Mouse (Mus musculus) midbrain, embryonic 10.5 days (tissue): ENCODE results near the gene Mrpl58. TPM values are rescaled to one million over a fixed set of nuclear protein-coding genes. Genes with fewer than 3 reads are reported as not detected.
A peak's percentile ranks its signal among the peaks of the same experiment; 100 is the strongest.

Experiments
- DNase-seq: peaks from one replicate; pipeline ENCODE4 v3.0.0-alpha.2; 2017; ENCODE audit warnings: low spot score
- H3K27ac ChIP-seq: fragments of 300-500 bp; sonication (generic); replicated peaks from 2 replicates; pipeline ENCODE4 v1.5.1; 2016; ENCODE audit warnings: mild to moderate bottlenecking
- H3K27me3 ChIP-seq: fragments of 300-500 bp; sonication (generic); 2 replicates; pipeline ENCODE4 v1.6.1; 2016; ENCODE audit warnings: low read depth, mild to moderate bottlenecking; ENCODE audit not compliant: poor library complexity, severe bottlenecking
- H3K36me3 ChIP-seq: fragments of 300-500 bp; sonication (generic); 2 replicates; pipeline ENCODE4 v1.6.1; 2016; ENCODE audit warnings: mild to moderate bottlenecking, moderate library complexity
- H3K4me1 ChIP-seq: fragments of 300-500 bp; sonication (generic); 2 replicates; pipeline ENCODE4 v1.6.1; 2016
- H3K4me3 ChIP-seq: fragments of 300-500 bp; sonication (generic); 2 replicates; pipeline ENCODE4 v1.5.1; 2016; ENCODE audit warnings: mild to moderate bottlenecking, moderate library complexity
- H3K9me3 ChIP-seq: fragments of 300-500 bp; sonication (generic); replicated peaks from 2 replicates; pipeline ENCODE4 v1.6.1; 2016; ENCODE audit warnings: mild to moderate bottlenecking
- WGBS: fragments of 180-500 bp; shearing (Covaris S2); methylation state at CpG from one replicate; pipeline ENCODE4 v1.1.7; 2016; 5-methylcytosine and 5-hydroxymethylcytosine counted together
- polyA plus RNA-seq: library from polyadenylated mRNA; unstranded; fragments of >200 nt; fragmentation: Nextera tagmentation; extraction: Ambion mirVana; gene quantifications from 2 replicates; pipeline ENCODE4 v1.2.1, GENCODE M21; 2016

Mrpl58 gene
- polyA plus RNA-seq, 1 experiment from 2014 or later = 256 TPM

GRCm38 (mm10) chr11:115420336-115421190, 17.0 kb downstream of the Mrpl58 start:
- Histone ChIP-seq H3K4me1 (peaks cover 36% of the 10 kb centered on the region), H3K4me3 (peak overlapping the region; percentile 98), H3K27ac (peak overlapping the region; percentile 98), H3K27me3 (no peaks in the 10 kb centered on the region), H3K36me3 (peaks cover 58% of the 10 kb centered on the region), H3K9me3 (no peaks in the 10 kb centered on the region)
- WGBS = 4% methylated on average over 39 of the region's 45 CpGs
- peak; percentile 73 for DNase-seq

GRCm38 (mm10) chr11:115421328-115421727, 17.8 kb downstream of the Mrpl58 start:
- no peaks in the 10 kb centered on the region for H3K27me3 ChIP-seq
- 90% methylated on average over 1 of the region's 1 CpGs for WGBS
- no peak for DNase-seq
- no peaks in the 10 kb centered on the region for H3K9me3 ChIP-seq
- H3K36me3 ChIP-seq = peaks cover 58% of the 10 kb centered on the region
- peaks cover 36% of the 10 kb centered on the region for H3K4me1 ChIP-seq
- peak overlapping the region; percentile 98 for H3K4me3 ChIP-seq
- H3K27ac ChIP-seq = no peak overlapping the region

- no peaks in the 10 kb centered on the region for H3K27me3 ChIP-seq
- H3K4me3 ChIP-seq = peak overlapping the region; percentile 2; the same call in 1 of the 2 replicates
- H3K27ac ChIP-seq = no peak overlapping the region
- peaks cover 36% of the 10 kb centered on the region for H3K4me1 ChIP-seq
- DNase-seq = no peak
- WGBS = 90% methylated on average over 16 of the region's 16 CpGs
- H3K36me3 ChIP-seq = peaks cover 58% of the 10 kb centered on the region
- H3K9me3 ChIP-seq = no peaks in the 10 kb centered on the region
Measured at GRCm38 (mm10) chr11:115421972-115422371, 18.4 kb downstream of the Mrpl58 start.

- H3K4me1 ChIP-seq = peaks cover 40% of the 10 kb centered on the region
- peaks cover 54% of the 10 kb centered on the region for H3K36me3 ChIP-seq
- 87% methylated on average over 3 of the region's 3 CpGs for WGBS
Measured at GRCm38 (mm10) chr11:115423091-115423490, 19.5 kb downstream of the Mrpl58 start.

GRCm38 (mm10) chr11:115424666-115425065, 21.1 kb downstream of the Mrpl58 start:
- 84% methylated on average over 7 of the region's 7 CpGs for WGBS
- Histone ChIP-seq H3K4me3 (no peak overlapping the region), H3K36me3 (peaks cover 66% of the 10 kb centered on the region), H3K9me3 (no peaks in the 10 kb centered on the region), H3K4me1 (peaks cover 35% of the 10 kb centered on the region), H3K27me3 (no peaks in the 10 kb centered on the region), H3K27ac (no peak overlapping the region)
- no peak for DNase-seq

More at GRCm38 (mm10) chr11:115423091-115423490, 19.5 kb downstream of the Mrpl58 start:
- Histone ChIP-seq H3K4me3 (no peak overlapping the region), H3K9me3 (no peaks in the 10 kb centered on the region), H3K27me3 (no peaks in the 10 kb centered on the region), H3K27ac (no peak overlapping the region)
- no peak for DNase-seq

GRCm38 (mm10) chr11:115425671-115426070, 22.1 kb downstream of the Mrpl58 start:
- Histone ChIP-seq H3K9me3 (no peaks in the 10 kb centered on the region), H3K27me3 (no peaks in the 10 kb centered on the region), H3K4me1 (peaks cover 32% of the 10 kb centered on the region), H3K36me3 (peaks cover 76% of the 10 kb centered on the region), H3K4me3 (no peak overlapping the region), H3K27ac (no peak overlapping the region)
- no peak for DNase-seq
- WGBS = 91% methylated on average over 6 of the region's 6 CpGs

- Histone ChIP-seq H3K4me3 (peak overlapping the region; percentile 16; the same call in 1 of the 2 replicates), H3K4me1 (peaks cover 17% of the 10 kb centered on the region), H3K27ac (peak overlapping the region; percentile 78), H3K36me3 (peaks cover 88% of the 10 kb centered on the region), H3K9me3 (no peaks in the 10 kb centered on the region), H3K27me3 (no peaks in the 10 kb centered on the region)
- DNase-seq = peak; percentile 83
- 34% methylated on average over 20 of the region's 20 CpGs for WGBS
Measured at GRCm38 (mm10) chr11:115427482-115428331, 24.2 kb downstream of the Mrpl58 start.

GRCm38 (mm10) chr11:115429307-115429706, 25.8 kb downstream of the Mrpl58 start:
- 87% methylated on average over 7 of the region's 7 CpGs for WGBS
- Histone ChIP-seq H3K4me3 (no peak overlapping the region), H3K27ac (no peak overlapping the region), H3K4me1 (peaks cover 17% of the 10 kb centered on the region), H3K36me3 (peaks cover 84% of the 10 kb centered on the region), H3K27me3 (no peaks in the 10 kb centered on the region), H3K9me3 (no peaks in the 10 kb centered on the region)
- DNase-seq = no peak

- DNase-seq = no peak
- peaks cover 71% of the 10 kb centered on the region for H3K36me3 ChIP-seq
- H3K9me3 ChIP-seq = no peaks in the 10 kb centered on the region
- no peak overlapping the region for H3K4me3 ChIP-seq
- H3K4me1 ChIP-seq = peaks cover 25% of the 10 kb centered on the region
- H3K27me3 ChIP-seq = peaks cover 10% of the 10 kb centered on the region
- no peak overlapping the region for H3K27ac ChIP-seq
- WGBS = 92% methylated on average over 6 of the region's 6 CpGs
Measured at GRCm38 (mm10) chr11:115430561-115430960, 27.0 kb downstream of the Mrpl58 start.

GRCm38 (mm10) chr11:115432814-115433213, 29.3 kb downstream of the Mrpl58 start:
- no peaks in the 10 kb centered on the region for H3K9me3 ChIP-seq
- DNase-seq = no peak
- WGBS = 85% methylated on average over 4 of the region's 4 CpGs
- H3K27me3 ChIP-seq = peaks cover 10% of the 10 kb centered on the region
- peaks cover 30% of the 10 kb centered on the region for H3K4me1 ChIP-seq
- no peak overlapping the region for H3K4me3 ChIP-seq
- H3K27ac ChIP-seq = no peak overlapping the region
- H3K36me3 ChIP-seq = peaks cover 49% of the 10 kb centered on the region

- WGBS = 85% methylated on average over 6 of the region's 6 CpGs
- DNase-seq = no peak
- H3K9me3 ChIP-seq = no peaks in the 10 kb centered on the region
- no peak overlapping the region for H3K27ac ChIP-seq
- peaks cover 10% of the 10 kb centered on the region for H3K27me3 ChIP-seq
- H3K4me3 ChIP-seq = no peak overlapping the region
- peaks cover 25% of the 10 kb centered on the region for H3K4me1 ChIP-seq
- peaks cover 49% of the 10 kb centered on the region for H3K36me3 ChIP-seq
Measured at GRCm38 (mm10) chr11:115433342-115433741, 29.8 kb downstream of the Mrpl58 start.

GRCm38 (mm10) chr11:115435596-115436337, 32.2 kb downstream of the Mrpl58 start:
- WGBS = 5% methylated on average over 31 of the region's 31 CpGs
- DNase-seq = peak; percentile 67
- peaks cover 10% of the 10 kb centered on the region for H3K27me3 ChIP-seq
- no peaks in the 10 kb centered on the region; the same call in 1 of the 2 replicates for H3K9me3 ChIP-seq
- H3K4me3 ChIP-seq = peak overlapping the region; percentile 50
- peak overlapping the region; percentile 82 for H3K27ac ChIP-seq
- peaks cover 20% of the 10 kb centered on the region for H3K4me1 ChIP-seq
- peaks cover 25% of the 10 kb centered on the region for H3K36me3 ChIP-seq
